Comparison of ENCODE assay signal across 8 mouse cellular contexts in genomic region chr10:120270777-120271176, GRCm38 (mm10). TPM values are rescaled to one million over a fixed set of nuclear protein-coding genes. Genes with fewer than 3 reads are reported as not detected.
A peak's percentile ranks its signal among the peaks of the same experiment; 100 is the strongest.
DNase-seq lines count a peak whose midpoint lies in the region; ATAC-seq and TF ChIP-seq lines count a peak whose summit lies in the region.

No protein-coding gene starts in this region.

- H3K27me3 ChIP-seq in lung, embryonic 14.5 days (ENCODE audit: insufficient read depth, low read length) = no peaks in the 10 kb centered on the region

- intact Hi-C loops in left cerebral cortex, postnatal 36 days (cut with DNase I) = no loop called here
- intact Hi-C loops in heart, postnatal 14 days (cut with DNase I) = no loop called here

- ATAC-seq in cerebellum, adult (ENCODE audit: insufficient number of reproducible peaks, low FRiP score, low TSS enrichment) = no peak
- no peak for ATAC-seq in lung, embryonic 14.5 days (ENCODE audit: insufficient read depth)

- H3K4me3 ChIP-seq in lung, embryonic 14.5 days (ENCODE audit: low read depth, low read length) = no peak overlapping the region

- no peak overlapping the region for H3K27ac ChIP-seq in lung, embryonic 14.5 days (ENCODE audit: low read depth)

- H3K4me1 ChIP-seq in lung, embryonic 14.5 days (ENCODE audit: insufficient read depth) = peaks cover 10% of the 10 kb centered on the region

- 66% methylated on average over 4 of the region's 4 CpGs for WGBS in lung, embryonic 14.5 days

- no peaks in the 10 kb centered on the region for H3K36me3 ChIP-seq in lung, embryonic 14.5 days (ENCODE audit: insufficient read depth)

- peak; percentile 11 to 20 for DNase-seq in cerebellum, adult 18-20 months
- peak; percentile 8 to 50 for DNase-seq in left cerebral cortex, adult 18-20 months (ENCODE audit: low spot score in 2 of 2)
- no peak for DNase-seq in left cerebral cortex, postnatal 36 days (ENCODE audit: low spot score in 2 of 2)
- peak; percentile 75 for DNase-seq in ZHBTc4 (ENCODE audit: low read depth, low spot score)
- peak; percentile 24 to 61 for DNase-seq in heart, postnatal 14 days
- peak; percentile 82 for DNase-seq in lung, embryonic 14.5 days
- peak; percentile 66 for DNase-seq in thymus, postnatal 14 days

- H3K9me3 ChIP-seq in lung, embryonic 14.5 days (ENCODE audit: low read depth, low read length) = no peaks in the 10 kb centered on the region

- H3K9ac ChIP-seq in lung, embryonic 14.5 days = no peak overlapping the region

- H3K4me2 ChIP-seq in lung, embryonic 14.5 days = no peak overlapping the region

- peak; percentile 82 for TF ChIP-seq CTCF in lung, embryonic 14.5 days (IDR thresholded peaks at IDR 0.05; ENCODE audit: low read depth)

RNA-seq across cellular contexts. Expression of gene Llph, which starts 43.9 kb away (rescaled TPM):
- 10 to 100 TPM; 20.0 to 22.2 TPM for total RNA-seq in left cerebral cortex, adult 18-20 months (2021)
- total RNA-seq in left cerebral cortex, postnatal 36 days (2021) = 10 to 100 TPM; 18.3 to 20.5 TPM
- 1 to 10 TPM; 4.8 to 8.5 TPM for total RNA-seq in heart, postnatal 14 days (2021)
- polyA plus RNA-seq in lung, embryonic 14.5 days (2014; fragmentation: Nextera tagmentation; extraction: Ambion mirVana) = 56.4 and 58.1 TPM in 2 replicates

Comparison
In these comparisons a context has a peak if more than half of its experiments do, and no peak if none do; other contexts are left out.
1. DNase-seq: peak in cerebellum, adult 18-20 months (2 of 2), left cerebral cortex, adult 18-20 months (2 of 2), ZHBTc4 (single experiment), heart, postnatal 14 days (2 of 2), lung, embryonic 14.5 days (single experiment) and thymus, postnatal 14 days (single experiment); none in left cerebral cortex, postnatal 36 days (0 of 2).